Mouse (Mus musculus): ENCODE measurements around the gene Grasp. TPM values are rescaled to one million over a fixed set of nuclear protein-coding genes. Genes with fewer than 3 reads are reported as not detected.

Gene Grasp
- total and polyA plus RNA-seq, 2 experiments = 0.92 to 1.5 TPM

GRCm38 (mm10) chr15:101231648-101232180 is 7.7 kb downstream of the Grasp start:
- no peak for TF ChIP-seq POLR2A (IDR thresholded peaks at IDR 0.05; ENCODE audit: extremely low read depth, insufficient read depth, low read length)
- TF ChIP-seq CTCF (IDR thresholded peaks at IDR 0.05; ENCODE audit: low read depth, low read length) = no peak
- Histone ChIP-seq H3K36me3 (ENCODE audit: control insufficient read depth, insufficient read depth, low read length) (no peaks in the 10 kb centered on the region), H3K4me1 (ENCODE audit: control insufficient read depth, insufficient read depth, low read length) (no peaks in the 10 kb centered on the region), H3K27me3 (ENCODE audit: control insufficient read depth, insufficient read depth, low read length) (no peaks in the 10 kb centered on the region), H3K4me3 (ENCODE audit: insufficient read depth, low read depth, low read length) (no peak overlapping the region), H3K9ac (ENCODE audit: low read depth, low read length) (no peak overlapping the region), H3K79me2 (ENCODE audit: control insufficient read depth, insufficient read depth, low read length) (no peaks in the 10 kb centered on the region), H3K27ac (replicated peaks; ENCODE audit: insufficient read depth, low read depth, low read length) (no peak overlapping the region)
- no peak for DNase-seq (ENCODE audit: extremely low read depth, low read depth, low spot score)
- 80% methylated on average over 56 of the region's 56 CpGs for WGBS

- WGBS = 92% methylated on average over 4 of the region's 4 CpGs
- DNase-seq (ENCODE audit: extremely low read depth, low read depth, low spot score) = no peak
- TF ChIP-seq POLR2A (IDR thresholded peaks at IDR 0.05; ENCODE audit: extremely low read depth, insufficient read depth, low read length) (no peak), CTCF (IDR thresholded peaks at IDR 0.05; ENCODE audit: low read depth, low read length) (no peak)
- no peaks in the 10 kb centered on the region for H3K36me3 ChIP-seq (ENCODE audit: control insufficient read depth, insufficient read depth, low read length)
- H3K9ac ChIP-seq (ENCODE audit: low read depth, low read length) = no peak overlapping the region
- no peak overlapping the region for H3K27ac ChIP-seq (replicated peaks; ENCODE audit: insufficient read depth, low read depth, low read length)
- no peaks in the 10 kb centered on the region for H3K27me3 ChIP-seq (ENCODE audit: control insufficient read depth, insufficient read depth, low read length)
- no peaks in the 10 kb centered on the region for H3K79me2 ChIP-seq (ENCODE audit: control insufficient read depth, insufficient read depth, low read length)
- no peak overlapping the region for H3K4me3 ChIP-seq (ENCODE audit: insufficient read depth, low read depth, low read length)
- no peaks in the 10 kb centered on the region for H3K4me1 ChIP-seq (ENCODE audit: control insufficient read depth, insufficient read depth, low read length)
Measured at GRCm38 (mm10) chr15:101232607-101233006, 8.6 kb downstream of the Grasp start.

GRCm38 (mm10) chr15:101233183-101233582 is 9.2 kb downstream of the Grasp start:
- no peaks in the 10 kb centered on the region for H3K36me3 ChIP-seq (ENCODE audit: control insufficient read depth, insufficient read depth, low read length)
- H3K9ac ChIP-seq (ENCODE audit: low read depth, low read length) = no peak overlapping the region
- WGBS = 77% methylated on average over 3 of the region's 3 CpGs
- no peak for DNase-seq (ENCODE audit: extremely low read depth, low read depth, low spot score)
- H3K27ac ChIP-seq (replicated peaks; ENCODE audit: insufficient read depth, low read depth, low read length) = no peak overlapping the region
- no peaks in the 10 kb centered on the region for H3K4me1 ChIP-seq (ENCODE audit: control insufficient read depth, insufficient read depth, low read length)
- H3K4me3 ChIP-seq (ENCODE audit: insufficient read depth, low read depth, low read length) = no peak overlapping the region
- TF ChIP-seq CTCF (IDR thresholded peaks at IDR 0.05; ENCODE audit: low read depth, low read length) (no peak), POLR2A (IDR thresholded peaks at IDR 0.05; ENCODE audit: extremely low read depth, insufficient read depth, low read length) (no peak)
- H3K27me3 ChIP-seq (ENCODE audit: control insufficient read depth, insufficient read depth, low read length) = no peaks in the 10 kb centered on the region
- no peaks in the 10 kb centered on the region for H3K79me2 ChIP-seq (ENCODE audit: control insufficient read depth, insufficient read depth, low read length)

GRCm38 (mm10) chr15:101233641-101234275 is 9.8 kb downstream of the Grasp start:
- H3K4me3 ChIP-seq (ENCODE audit: insufficient read depth, low read depth, low read length) = no peak overlapping the region
- no peak for DNase-seq (ENCODE audit: extremely low read depth, low read depth, low spot score)
- no peaks in the 10 kb centered on the region for H3K36me3 ChIP-seq (ENCODE audit: control insufficient read depth, insufficient read depth, low read length)
- no peaks in the 10 kb centered on the region for H3K27me3 ChIP-seq (ENCODE audit: control insufficient read depth, insufficient read depth, low read length)
- no peak overlapping the region for H3K27ac ChIP-seq (replicated peaks; ENCODE audit: insufficient read depth, low read depth, low read length)
- H3K79me2 ChIP-seq (ENCODE audit: control insufficient read depth, insufficient read depth, low read length) = no peaks in the 10 kb centered on the region
- H3K4me1 ChIP-seq (ENCODE audit: control insufficient read depth, insufficient read depth, low read length) = no peaks in the 10 kb centered on the region
- no peak overlapping the region for H3K9ac ChIP-seq (ENCODE audit: low read depth, low read length)
- 58% methylated on average over 11 of the region's 11 CpGs for WGBS
- TF ChIP-seq CTCF (IDR thresholded peaks at IDR 0.05; ENCODE audit: low read depth, low read length) (no peak), POLR2A (IDR thresholded peaks at IDR 0.05; ENCODE audit: extremely low read depth, insufficient read depth, low read length) (no peak)

- DNase-seq (ENCODE audit: extremely low read depth, low read depth, low spot score) = no peak
- H3K79me2 ChIP-seq (ENCODE audit: control insufficient read depth, insufficient read depth, low read length) = no peaks in the 10 kb centered on the region
- no peak overlapping the region for H3K9ac ChIP-seq (ENCODE audit: low read depth, low read length)
- H3K4me3 ChIP-seq (ENCODE audit: insufficient read depth, low read depth, low read length) = no peak overlapping the region
- 62% methylated on average over 10 of the region's 10 CpGs for WGBS
- H3K27ac ChIP-seq (replicated peaks; ENCODE audit: insufficient read depth, low read depth, low read length) = no peak overlapping the region
- H3K4me1 ChIP-seq (ENCODE audit: control insufficient read depth, insufficient read depth, low read length) = no peaks in the 10 kb centered on the region
- H3K27me3 ChIP-seq (ENCODE audit: control insufficient read depth, insufficient read depth, low read length) = no peaks in the 10 kb centered on the region
- TF ChIP-seq POLR2A (IDR thresholded peaks at IDR 0.05; ENCODE audit: extremely low read depth, insufficient read depth, low read length) = no peak
- no peak for TF ChIP-seq CTCF (IDR thresholded peaks at IDR 0.05; ENCODE audit: low read depth, low read length)
- H3K36me3 ChIP-seq (ENCODE audit: control insufficient read depth, insufficient read depth, low read length) = no peaks in the 10 kb centered on the region
Measured at GRCm38 (mm10) chr15:101234611-101235341, 10.8 kb downstream of the Grasp start.

GRCm38 (mm10) chr15:101235342-101235698 is 11.3 kb downstream of the Grasp start:
- no peak overlapping the region for H3K27ac ChIP-seq (replicated peaks; ENCODE audit: insufficient read depth, low read depth, low read length)
- no peaks in the 10 kb centered on the region for H3K79me2 ChIP-seq (ENCODE audit: control insufficient read depth, insufficient read depth, low read length)
- H3K9ac ChIP-seq (ENCODE audit: low read depth, low read length) = no peak overlapping the region
- H3K4me3 ChIP-seq (ENCODE audit: insufficient read depth, low read depth, low read length) = no peak overlapping the region
- no peaks in the 10 kb centered on the region for H3K27me3 ChIP-seq (ENCODE audit: control insufficient read depth, insufficient read depth, low read length)
- WGBS = 37% methylated on average over 5 of the region's 5 CpGs
- no peaks in the 10 kb centered on the region for H3K4me1 ChIP-seq (ENCODE audit: control insufficient read depth, insufficient read depth, low read length)
- DNase-seq (ENCODE audit: extremely low read depth, low read depth, low spot score) = no peak
- H3K36me3 ChIP-seq (ENCODE audit: control insufficient read depth, insufficient read depth, low read length) = no peaks in the 10 kb centered on the region
- TF ChIP-seq POLR2A (IDR thresholded peaks at IDR 0.05; ENCODE audit: extremely low read depth, insufficient read depth, low read length) (no peak), CTCF (IDR thresholded peaks at IDR 0.05; ENCODE audit: low read depth, low read length) (no peak)

All from liver, adult 2 months (tissue).